Mouse (Mus musculus): ENCODE data around the gene Atp5k. TPM values are rescaled to one million over a fixed set of nuclear protein-coding genes. Genes with fewer than 3 reads are reported as not detected.

Atp5k gene
- total and polyA plus RNA-seq, 2 experiments from 2014 or later: 90.8 to 621 TPM

GRCm38 (mm10) chr5:108465131-108465891 is 31.1 kb upstream of the Atp5k start:
- Histone ChIP-seq H3K27ac (no peak overlapping the region), H3K27me3 (ENCODE audit: insufficient read depth, low read length) (no peaks in the 10 kb centered on the region), H3K9me3 (ENCODE audit: low read length) (no peaks in the 10 kb centered on the region), H3K4me3 (ENCODE audit: low read length) (no peak overlapping the region), H3K4me1 (ENCODE audit: insufficient read depth, low read length) (peaks cover 25% of the 10 kb centered on the region), H3K4me2 (ENCODE audit: low read depth, low read length) (no peak overlapping the region), H3K9ac (replicated peaks; ENCODE audit: low read length) (no peak overlapping the region), H3K36me3 (ENCODE audit: insufficient read depth, low read length) (no peaks in the 10 kb centered on the region)
- no peak for TF ChIP-seq CTCF (IDR thresholded peaks at IDR 0.05; ENCODE audit: low read depth)
- ATAC-seq: no peak
- DNase-seq (ENCODE audit: low spot score): no peak
- 91% methylated on average over 6 of the region's 6 CpGs for WGBS

DNA sequence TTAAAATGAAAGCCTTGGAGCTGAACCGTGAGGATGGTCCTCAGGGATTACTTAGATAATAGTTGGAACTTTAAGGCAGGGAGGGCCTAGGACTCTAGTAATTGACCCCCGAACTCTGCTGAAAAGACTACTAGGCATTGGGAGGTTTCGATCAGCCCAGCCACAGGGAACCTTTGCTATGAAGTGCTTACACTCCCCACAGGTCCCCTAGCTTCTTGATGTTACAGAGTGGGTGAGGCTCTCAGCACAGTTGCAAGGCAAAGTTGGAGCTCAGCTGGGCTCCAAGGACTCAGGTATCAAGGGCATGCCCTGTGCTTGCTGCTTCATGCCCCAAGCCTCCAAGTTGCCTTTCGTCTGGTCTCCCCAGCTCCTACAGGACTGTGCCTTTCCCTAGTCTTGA is 28.2 kb upstream of the Atp5k start:
- 43% methylated on average over 4 of the region's 4 CpGs for WGBS
- Histone ChIP-seq H3K4me1 (ENCODE audit: insufficient read depth, low read length) (peaks cover 25% of the 10 kb centered on the region), H3K9me3 (ENCODE audit: low read length) (no peaks in the 10 kb centered on the region), H3K27me3 (ENCODE audit: insufficient read depth, low read length) (no peaks in the 10 kb centered on the region), H3K4me3 (ENCODE audit: low read length) (peak overlapping the region; percentile 86), H3K4me2 (ENCODE audit: low read depth, low read length) (peak overlapping the region; percentile 78), H3K9ac (replicated peaks; ENCODE audit: low read length) (peak overlapping the region; percentile 97), H3K27ac (peak overlapping the region; percentile 22; the same call in 1 of the 2 replicates), H3K36me3 (ENCODE audit: insufficient read depth, low read length) (no peaks in the 10 kb centered on the region)
- DNase-seq (ENCODE audit: low spot score) (no peak), ATAC-seq (no peak)
- TF ChIP-seq CTCF (IDR thresholded peaks at IDR 0.05; ENCODE audit: low read depth): no peak

- peak; percentile 98 for ATAC-seq
- Histone ChIP-seq H3K4me1 (ENCODE audit: insufficient read depth, low read length) (peaks cover 25% of the 10 kb centered on the region), H3K27ac (peak within 1 kb of the TSS; percentile 84), H3K9me3 (ENCODE audit: low read length) (no peaks in the 10 kb centered on the region), H3K36me3 (ENCODE audit: insufficient read depth, low read length) (no peaks in the 10 kb centered on the region), H3K4me3 (ENCODE audit: low read length) (peak within 1 kb of the TSS; percentile 86), H3K9ac (replicated peaks; ENCODE audit: low read length) (peak within 1 kb of the TSS; percentile 97), H3K4me2 (ENCODE audit: low read depth, low read length) (peak within 1 kb of the TSS; percentile 78), H3K27me3 (ENCODE audit: insufficient read depth, low read length) (no peaks in the 10 kb centered on the region)
- 1% methylated on average over 51 of the region's 62 CpGs for WGBS
- no peak for TF ChIP-seq CTCF (IDR thresholded peaks at IDR 0.05; ENCODE audit: low read depth)
- DNase-seq (ENCODE audit: low spot score): peak; percentile 98
These were observed 27.1 kb upstream of the Atp5k start, which contains the start of gene Pcgf3 for GRCm38 (mm10) chr5:108461082-108462065. Gene Pcgf3 (plus strand): TSS chr5:108461232.

DNA sequence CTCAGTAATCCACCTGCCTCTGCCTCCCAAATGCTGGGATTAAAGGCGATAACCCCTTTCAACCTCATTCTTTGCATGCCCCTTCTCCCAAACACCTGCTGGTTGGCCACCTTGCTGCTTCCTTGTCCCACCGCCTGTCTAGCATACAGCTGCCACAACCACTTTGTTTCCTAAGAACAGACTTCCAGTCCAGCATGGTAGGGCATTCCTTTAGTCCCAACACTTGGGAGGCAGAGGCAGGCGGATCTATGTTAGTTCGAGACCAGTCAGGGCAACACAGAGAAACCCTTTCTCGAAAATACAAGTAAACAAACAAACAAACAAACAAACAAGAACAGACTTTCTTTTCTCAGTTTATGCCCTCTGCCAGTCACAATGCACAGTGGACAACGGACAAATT is 26.2 kb upstream of the Atp5k start:
- WGBS: 37% methylated on average over 6 of the region's 6 CpGs
- Histone ChIP-seq H3K4me2 (ENCODE audit: low read depth, low read length) (peak overlapping the region; percentile 78), H3K36me3 (ENCODE audit: insufficient read depth, low read length) (no peaks in the 10 kb centered on the region), H3K9ac (replicated peaks; ENCODE audit: low read length) (peak overlapping the region; percentile 97; the same call in 1 of the 2 replicates), H3K27ac (no peak overlapping the region), H3K4me1 (ENCODE audit: insufficient read depth, low read length) (peaks cover 25% of the 10 kb centered on the region), H3K27me3 (ENCODE audit: insufficient read depth, low read length) (no peaks in the 10 kb centered on the region), H3K9me3 (ENCODE audit: low read length) (no peaks in the 10 kb centered on the region), H3K4me3 (ENCODE audit: low read length) (peak overlapping the region; percentile 86)
- ATAC-seq (no peak), DNase-seq (ENCODE audit: low spot score) (no peak)
- no peak for TF ChIP-seq CTCF (IDR thresholded peaks at IDR 0.05; ENCODE audit: low read depth)

DNA sequence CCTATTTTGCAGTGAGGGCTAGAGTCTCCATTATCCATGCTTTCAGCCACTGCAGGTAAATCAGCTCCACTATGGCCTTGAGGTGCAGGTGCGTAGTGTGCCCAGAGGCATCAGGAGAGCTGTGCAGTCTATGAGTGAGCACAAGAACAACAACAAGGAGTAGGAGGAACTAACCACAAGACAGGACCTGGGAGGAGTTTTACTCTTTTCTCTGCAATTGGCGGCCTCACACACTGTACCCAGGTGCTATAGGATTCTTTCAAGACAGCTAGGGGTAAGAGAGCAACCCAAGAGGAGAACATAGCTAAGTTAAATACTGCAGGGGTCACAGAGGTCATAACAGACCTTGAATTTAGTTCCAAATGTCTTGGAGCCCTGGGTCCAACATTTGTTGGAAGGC is 24.5 kb upstream of the Atp5k start:
- TF ChIP-seq CTCF (IDR thresholded peaks at IDR 0.05; ENCODE audit: low read depth): no peak
- no peak overlapping the region for H3K4me3 ChIP-seq (ENCODE audit: low read length)
- H3K36me3 ChIP-seq (ENCODE audit: insufficient read depth, low read length): no peaks in the 10 kb centered on the region
- peaks cover 17% of the 10 kb centered on the region for H3K4me1 ChIP-seq (ENCODE audit: insufficient read depth, low read length)
- WGBS: 88% methylated on average over 2 of the region's 2 CpGs
- ATAC-seq (no peak), DNase-seq (ENCODE audit: low spot score) (no peak)
- H3K9me3 ChIP-seq (ENCODE audit: low read length): no peaks in the 10 kb centered on the region
- H3K4me2 ChIP-seq (ENCODE audit: low read depth, low read length): no peak overlapping the region
- no peak overlapping the region for H3K9ac ChIP-seq (replicated peaks; ENCODE audit: low read length)
- no peaks in the 10 kb centered on the region for H3K27me3 ChIP-seq (ENCODE audit: insufficient read depth, low read length)
- no peak overlapping the region for H3K27ac ChIP-seq

- Histone ChIP-seq H3K4me1 (ENCODE audit: insufficient read depth, low read length) (no peaks in the 10 kb centered on the region), H3K27me3 (ENCODE audit: insufficient read depth, low read length) (no peaks in the 10 kb centered on the region), H3K27ac (no peak overlapping the region), H3K4me3 (ENCODE audit: low read length) (no peak overlapping the region), H3K9me3 (ENCODE audit: low read length) (no peaks in the 10 kb centered on the region), H3K4me2 (ENCODE audit: low read depth, low read length) (no peak overlapping the region), H3K9ac (replicated peaks; ENCODE audit: low read length) (no peak overlapping the region), H3K36me3 (ENCODE audit: insufficient read depth, low read length) (no peaks in the 10 kb centered on the region)
- no peak for TF ChIP-seq CTCF (IDR thresholded peaks at IDR 0.05; ENCODE audit: low read depth)
- no peak for ATAC-seq
- no peak for DNase-seq (ENCODE audit: low spot score)
- WGBS: 44% methylated on average over 3 of the region's 3 CpGs
These were observed 19.8 kb upstream of the Atp5k start for GRCm38 (mm10) chr5:108454094-108454493.

Data from hindbrain, postnatal 0 days (tissue).